Mouse (Mus musculus): Measurements from ENCODE around the gene Fbxw26.
A peak's percentile ranks its signal among the peaks of the same experiment; 100 is the strongest.
"Not testable (repeated sequence)": the region's sequence is repeated elsewhere in the genome, so short reads cannot be mapped to it uniquely, and the experiment has no call there.

Gene Fbxw26

GRCm38 (mm10) chr9:109745989-109746388 lies at the start of gene Fbxw26:
TSS of gene Fbxw26 (minus strand) at chr9:109746089.
- DNase-seq (ENCODE audit: low read depth, low spot score): not testable (repeated sequence)

- DNase-seq (ENCODE audit: low read depth, low spot score): no peak
Measured at GRCm38 (mm10) chr9:109795221-109795620, 49.3 kb upstream of the Fbxw26 start.

GRCm38 (mm10) chr9:109790570-109790969 lies 44.7 kb upstream of the Fbxw26 start, which contains the start of gene Fbxw27:
TSS of gene Fbxw27 (minus strand) at chr9:109790670.
- DNase-seq (ENCODE audit: low read depth, low spot score): not testable (repeated sequence)

GRCm38 (mm10) chr9:109766841-109767240 lies 21.0 kb upstream of the Fbxw26 start:
- not testable (repeated sequence) for DNase-seq (ENCODE audit: low read depth, low spot score)

- DNase-seq (ENCODE audit: low read depth, low spot score): not testable (repeated sequence)
Measured at GRCm38 (mm10) chr9:109702600-109702999, 43.3 kb downstream of the Fbxw26 start, which contains the start of gene Fbxw18. TSS of gene Fbxw18 (minus strand) at chr9:109702700.

GRCm38 (mm10) chr9:109685299-109685698 lies 60.6 kb downstream of the Fbxw26 start:
- peak; percentile 39 for DNase-seq (ENCODE audit: low read depth, low spot score)
